Mouse (Mus musculus) heart, adult 8-10 months (tissue): ENCODE measurements around the gene C130050O18Rik. TPM values are rescaled to one million over a fixed set of nuclear protein-coding genes. Genes with fewer than 3 reads are reported as not detected.

Experiments used
- DNase-seq: peaks from one replicate; pipeline ENCODE4 v3.0.0; 2022; ENCODE audit warnings: low spot score
- total RNA-seq, 4 experiments: library from RNA; stranded (reverse); gene quantifications; 2 replicates each; pipeline ENCODE4 v1.2.4; 2022

C130050O18Rik gene
- total RNA-seq, 4 experiments from 2014 or later, result 0.49 to 1.2 (median 0.72) TPM

- no peak for DNase-seq
Measured at GRCm38 (mm10) chr5:139397359-139397916, 7.6 kb upstream of the C130050O18Rik start.

DNA sequence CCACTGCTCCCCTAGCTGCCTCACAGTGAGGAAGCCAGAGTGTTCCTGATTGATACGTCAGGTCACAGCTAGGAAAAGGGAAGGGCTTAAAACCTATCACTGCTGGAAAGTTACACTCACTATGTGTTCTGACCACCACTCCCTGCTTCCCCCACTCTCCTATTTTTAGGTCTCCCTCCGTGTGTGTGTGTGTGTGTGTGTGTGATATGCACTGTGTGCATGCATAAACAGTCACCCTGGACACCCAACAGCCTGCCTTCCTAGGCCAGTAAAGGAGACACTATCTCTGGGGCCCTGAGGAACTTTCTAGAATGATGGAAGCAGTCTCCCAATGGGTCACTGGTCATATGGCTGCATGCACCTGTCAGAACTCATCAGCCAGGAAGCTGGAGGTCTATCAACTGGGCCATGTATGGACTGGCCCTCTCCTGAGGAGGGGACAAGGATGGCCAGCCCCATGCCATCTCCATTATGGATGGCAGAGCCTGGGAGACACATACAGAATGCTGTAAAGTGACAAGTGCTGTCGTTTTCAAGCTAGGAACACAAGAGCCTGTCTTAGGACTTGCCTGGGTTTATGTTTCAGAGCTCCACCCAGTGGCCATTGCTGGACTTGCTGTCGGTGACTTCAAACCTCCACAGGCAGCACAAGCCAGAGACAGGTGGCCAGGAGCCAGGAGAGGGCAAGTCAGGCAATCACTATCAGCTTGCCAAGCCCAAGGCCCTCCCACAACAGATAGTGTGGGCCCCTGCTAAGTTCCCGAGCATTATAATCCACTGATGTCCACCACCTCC lies 6.9 kb upstream of the C130050O18Rik start:
- peak; percentile 96 for DNase-seq

DNA sequence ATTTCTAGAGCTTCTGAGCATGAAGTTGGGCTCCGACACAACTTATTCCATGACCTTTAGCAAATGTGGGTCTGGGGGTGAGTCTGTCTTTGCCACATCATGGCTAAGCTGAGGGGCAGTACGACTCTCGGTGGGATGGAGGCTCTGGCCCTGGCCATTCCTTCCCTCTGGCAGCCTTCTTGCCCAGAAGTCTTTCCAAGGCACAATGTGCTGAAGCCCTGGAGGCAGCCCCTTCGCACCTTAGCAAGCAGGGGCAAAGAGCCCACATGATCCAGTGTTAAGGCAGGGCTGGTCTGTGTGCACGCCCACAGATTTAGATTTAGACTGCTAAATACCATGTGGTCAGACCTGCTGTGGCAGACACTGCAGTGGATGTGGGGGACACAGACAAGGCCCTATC lies 6.3 kb upstream of the C130050O18Rik start:
- DNase-seq, result no peak

DNA sequence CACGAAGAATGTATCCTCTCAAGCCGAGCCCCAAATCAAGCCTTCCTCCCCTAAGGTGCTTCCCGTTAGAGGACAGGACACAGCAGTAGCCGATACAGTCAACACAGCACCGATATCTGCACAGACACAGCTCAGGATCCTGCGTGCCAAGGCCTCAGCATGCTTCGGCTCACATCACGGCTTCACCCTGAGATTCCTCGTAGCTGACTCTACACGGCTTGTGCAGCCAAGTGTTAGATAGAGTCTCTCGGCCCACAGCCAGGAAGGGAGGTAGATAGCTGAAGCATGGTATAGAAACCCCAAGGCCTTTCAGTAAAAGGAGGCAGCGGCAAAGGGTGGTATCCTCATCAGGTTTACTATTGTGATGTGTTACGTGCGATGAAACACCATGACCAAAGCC lies 5.1 kb upstream of the C130050O18Rik start:
- no peak for DNase-seq

- no peak for DNase-seq
Measured at GRCm38 (mm10) chr5:139402106-139402505, 3.0 kb upstream of the C130050O18Rik start.

DNA sequence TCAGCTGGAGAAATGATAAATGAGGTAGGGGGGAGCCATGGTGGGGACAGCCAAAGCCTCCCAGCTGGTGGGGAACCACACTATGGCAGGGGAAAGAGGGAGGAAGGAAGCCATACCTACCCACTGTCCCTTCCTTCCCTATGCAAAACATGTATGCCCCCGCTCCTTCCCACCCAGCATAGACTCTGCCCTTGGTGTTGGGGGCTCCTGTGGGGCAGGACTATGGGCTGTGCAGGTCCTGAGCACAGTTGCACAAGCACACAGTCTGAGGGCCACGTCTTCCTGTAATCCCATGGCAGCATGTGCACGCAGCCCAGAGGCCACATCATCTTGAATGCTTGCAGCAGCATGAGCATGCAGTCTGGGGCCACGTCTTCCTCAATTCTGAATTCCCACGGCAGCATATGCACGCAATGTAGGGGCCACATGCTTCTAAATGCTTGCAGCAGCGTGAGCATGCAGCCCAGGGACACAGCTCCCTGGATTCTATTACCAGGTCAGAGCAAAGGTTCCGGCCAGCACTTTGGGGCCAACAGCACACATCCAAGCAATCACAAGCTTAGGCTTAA lies 1.3 kb upstream of the C130050O18Rik start:
- DNase-seq, result no peak

- no peak for DNase-seq
Measured at GRCm38 (mm10) chr5:139405478-139405877, 398 bp downstream of the C130050O18Rik start.

GRCm38 (mm10) chr5:139405953-139406352 lies 873 bp downstream of the C130050O18Rik start:
- DNase-seq, result peak; percentile 65

DNA sequence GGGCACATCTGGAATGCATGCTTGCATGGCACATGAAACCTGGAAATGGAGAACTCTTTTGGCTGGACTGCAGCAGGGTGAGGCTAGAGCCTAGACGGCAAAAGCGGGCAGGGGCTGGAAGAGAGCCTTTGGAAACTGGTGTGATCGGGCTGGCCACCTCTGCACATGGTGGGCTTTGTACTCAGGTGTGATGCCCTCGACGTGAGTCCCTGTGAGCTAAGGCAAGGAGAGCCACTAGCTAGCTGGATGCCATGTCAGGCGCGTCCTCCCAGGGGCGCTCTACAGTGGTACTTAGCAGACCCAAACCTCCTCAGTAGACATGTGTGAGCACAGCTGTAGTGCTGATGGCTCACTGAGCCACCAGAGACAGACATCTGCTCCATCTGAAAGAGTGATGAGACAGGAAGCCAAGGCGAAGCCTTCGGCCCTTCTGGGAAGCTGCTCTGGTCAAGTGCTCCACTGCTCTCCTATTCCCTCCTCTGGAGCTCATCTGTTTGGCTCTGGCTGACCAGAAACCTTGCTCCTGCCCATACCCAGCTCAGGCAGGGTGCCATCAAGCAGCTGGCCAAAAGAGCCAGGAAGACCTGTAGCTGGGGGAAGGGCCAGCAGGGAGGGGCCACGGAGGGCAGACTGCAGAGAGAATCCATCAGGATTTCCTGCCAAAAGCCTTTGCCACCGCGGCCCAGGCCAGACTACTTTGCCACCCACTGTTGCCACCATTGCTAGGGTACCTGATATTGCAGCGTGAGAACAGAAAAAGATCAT lies 2.2 kb downstream of the C130050O18Rik start:
- DNase-seq, result no peak

GRCm38 (mm10) chr5:139408511-139408910 lies 3.4 kb downstream of the C130050O18Rik start:
- peak; percentile 62 for DNase-seq

DNA sequence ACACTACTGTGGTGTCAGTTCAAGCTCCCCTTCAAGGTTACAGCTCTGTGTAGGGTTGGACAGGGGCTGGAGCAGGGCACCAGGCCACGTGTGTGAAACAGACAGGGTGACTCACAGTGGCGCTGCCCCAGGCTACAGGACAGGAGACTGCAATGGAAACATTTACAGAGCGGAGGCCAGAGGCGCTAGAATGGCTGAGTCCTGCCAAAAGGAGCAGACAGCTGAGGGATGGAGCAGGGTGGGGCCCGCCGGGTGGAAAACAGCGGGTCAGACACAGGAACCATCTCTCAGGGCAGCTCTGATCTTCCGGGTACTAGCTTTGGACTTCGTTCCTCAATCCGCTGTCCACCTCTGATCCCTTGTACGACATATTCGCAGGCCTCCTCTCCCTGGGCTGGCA lies 4.3 kb downstream of the C130050O18Rik start:
- peak; percentile 85 for DNase-seq

DNA sequence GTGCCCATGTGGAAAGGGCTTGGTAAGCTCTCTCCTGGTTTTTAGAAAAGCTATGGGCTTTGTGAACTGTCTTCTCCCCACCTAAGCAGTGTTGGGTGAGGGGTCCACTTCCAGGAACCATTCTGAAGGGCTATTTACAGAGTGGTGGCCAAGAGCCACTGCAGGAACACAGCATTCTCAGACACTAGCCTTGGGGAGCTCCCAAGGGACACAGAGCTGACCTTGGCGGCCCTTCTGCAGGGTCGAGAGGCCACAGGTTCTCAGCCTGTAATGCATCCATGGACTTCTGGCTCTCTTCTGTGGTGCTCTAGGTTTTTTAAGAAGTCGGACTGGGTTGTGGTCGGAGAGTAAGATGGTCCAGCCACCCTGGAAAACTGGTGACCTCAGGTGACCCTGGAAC lies 5.0 kb downstream of the C130050O18Rik start:
- no peak for DNase-seq

GRCm38 (mm10) chr5:139411117-139411516 lies 6.0 kb downstream of the C130050O18Rik start:
- no peak for DNase-seq

GRCm38 (mm10) chr5:139411665-139412314 lies 6.7 kb downstream of the C130050O18Rik start:
- DNase-seq, result no peak

- DNase-seq, result no peak
Measured at GRCm38 (mm10) chr5:139413545-139413944, 8.5 kb downstream of the C130050O18Rik start.

- DNase-seq, result no peak
Measured at GRCm38 (mm10) chr5:139415001-139415400, 9.9 kb downstream of the C130050O18Rik start.

DNA sequence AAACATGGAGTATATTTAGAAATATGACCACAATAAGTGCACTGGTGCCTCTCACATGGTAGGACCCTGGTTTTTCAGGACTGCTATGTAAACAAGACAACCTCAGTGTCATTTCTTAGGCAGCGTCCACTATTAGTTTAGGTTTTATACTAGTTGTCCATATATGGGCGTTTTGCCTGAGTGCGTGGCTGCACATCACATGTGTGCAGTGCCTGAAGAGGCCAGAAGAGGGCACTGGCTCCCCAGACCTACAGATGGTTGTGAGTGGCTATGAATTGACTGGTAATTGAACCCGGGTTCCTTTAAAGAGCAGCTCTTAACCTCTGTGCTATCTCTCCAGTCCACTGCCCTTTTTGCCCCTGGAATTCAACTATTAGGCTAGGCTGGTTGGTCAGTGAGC lies 11.9 kb downstream of the C130050O18Rik start:
- no peak for DNase-seq

- DNase-seq, result no peak
Measured at GRCm38 (mm10) chr5:139417480-139417879, 12.4 kb downstream of the C130050O18Rik start.

- DNase-seq, result no peak
Measured at GRCm38 (mm10) chr5:139418110-139418509, 13.0 kb downstream of the C130050O18Rik start.

GRCm38 (mm10) chr5:139418633-139419032 lies 13.6 kb downstream of the C130050O18Rik start:
- DNase-seq, result no peak

GRCm38 (mm10) chr5:139423026-139423865 lies 18.2 kb downstream of the C130050O18Rik start, which contains the start of gene Gper1:
Gper1 (plus strand) TSS chr5:139423151.
- no peak for DNase-seq
